Mouse (Mus musculus) erythroblast, embryonic 14.5 days (primary cell): ENCODE measurements around the gene Cyp4a10.

Experiments
- GATA1 ChIP-seq: IDR thresholded peaks from 2 replicates; pipeline ENCODE4 v1.6.1; 2012; ENCODE audit warnings: low read length, inconsistent platforms, mixed read lengths
- TAL1 ChIP-seq: IDR thresholded peaks from 3 replicates; pipeline ENCODE4 v1.6.1; 2012; ENCODE audit warnings: low read length, inconsistent platforms, mixed read lengths

DNA sequence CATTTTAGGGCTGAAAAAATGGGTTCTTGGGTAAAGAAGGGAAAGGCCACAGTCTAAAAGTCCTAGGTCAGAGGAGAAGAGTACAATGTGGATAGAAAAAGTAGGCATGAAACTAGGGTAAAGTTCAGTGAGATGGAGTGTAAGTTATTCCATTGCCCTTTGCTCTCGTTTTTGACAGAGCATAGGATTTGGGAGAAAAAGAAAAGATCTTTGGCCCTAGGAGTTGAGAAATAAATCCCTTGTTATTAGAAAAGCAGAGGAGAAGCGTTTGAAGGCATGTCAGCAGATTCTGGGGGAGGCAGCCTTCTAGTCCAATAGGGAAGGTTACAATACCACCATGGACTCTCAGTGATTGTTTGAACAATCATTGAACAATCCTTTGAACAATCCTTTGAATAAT lies 37.4 kb downstream of the Cyp4a10 start:
- TF ChIP-seq GATA1 (no peak), TAL1 (no peak)
